Mouse (Mus musculus): ENCODE measurements around the gene Lpar2.

GRCm38 (mm10) chr8:69837057-69837682, 14.9 kb downstream of the Lpar2 start:
- TF ChIP-seq CTCF (IDR thresholded peaks at IDR 0.05) (no peak), EP300 (IDR thresholded peaks at IDR 0.05) (no peak)
